Mouse (Mus musculus) small intestine, adult 2 months (tissue): ENCODE data around the gene Rhot1.

Source experiments
- CTCF ChIP-seq: fragments of 200-500 bp; IDR thresholded peaks from 2 replicates; pipeline ENCODE4 v1.5.1; 2012; ENCODE audit warnings: low read depth, mild to moderate bottlenecking, control low read depth, inconsistent platforms, low read length, moderate library complexity, mixed read lengths; ENCODE audit not compliant: insufficient replicate concordance, insufficient read length; ENCODE audit errors: extremely low read depth
- POLR2A ChIP-seq: fragments of 200-500 bp; IDR thresholded peaks from 2 replicates; pipeline ENCODE4 v1.6.1; 2012; ENCODE audit warnings: low read depth, mild to moderate bottlenecking, control low read depth, inconsistent platforms, low read length, moderate library complexity

DNA sequence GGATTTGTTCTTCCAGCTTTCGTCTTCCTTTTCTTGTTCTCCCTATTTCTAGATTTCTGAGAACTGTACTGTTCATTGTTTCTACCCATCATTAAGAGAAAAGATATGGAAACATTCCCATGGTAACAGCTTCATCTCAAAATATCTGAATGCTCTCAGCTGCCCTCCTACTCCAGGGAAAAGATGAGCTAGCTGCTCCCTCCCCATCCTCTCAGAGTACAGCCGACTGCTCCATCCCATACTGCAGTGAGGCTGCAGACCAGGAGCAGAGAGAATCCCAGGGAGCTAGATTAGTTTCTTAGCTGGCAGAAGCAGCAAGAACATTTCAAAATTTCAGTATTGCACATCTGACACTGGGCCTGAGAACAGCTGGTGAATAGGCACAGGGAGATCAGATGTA is 69.2 kb downstream of the Rhot1 start:
- TF ChIP-seq POLR2A (no peak), CTCF (no peak)
